Mouse (Mus musculus): Measurements from ENCODE around the gene Sf3b4.

GRCm38 (mm10) chr3:96132478-96132877 lies 39.7 kb upstream of the Sf3b4 start:
- TF ChIP-seq POLR2A (IDR thresholded peaks at IDR 0.05; ENCODE audit: insufficient read length, low read depth) (no peak), POLR2AphosphoS2 (IDR thresholded peaks at IDR 0.05; ENCODE audit: insufficient read length, low read depth) (no peak), MAX (IDR thresholded peaks at IDR 0.05; ENCODE audit: low read depth) (no peak), TCF12 (IDR thresholded peaks at IDR 0.05; ENCODE audit: insufficient read depth, poor library complexity, severe bottlenecking) (no peak), CEBPB (IDR thresholded peaks at IDR 0.05; ENCODE audit: insufficient read depth, poor library complexity, severe bottlenecking) (no peak), TCF3 (IDR thresholded peaks at IDR 0.05; ENCODE audit: insufficient read length, low read depth) (no peak), USF1 (IDR thresholded peaks at IDR 0.05; ENCODE audit: low read depth) (no peak), REST (IDR thresholded peaks at IDR 0.05; ENCODE audit: insufficient read depth, insufficient read length) (no peak), MYOD1 (IDR thresholded peaks at IDR 0.05; ENCODE audit: control insufficient read depth in 1 of 3, insufficient read length in 2 of 3, low read depth in 2 of 3) (peak in 2 of 3 experiments; percentile 59 to 64)

Measured in myocyte (in vitro differentiated cells).